Mouse (Mus musculus) adipose tissue, adult 10 weeks (tissue): ENCODE results near the gene Gm3033. TPM values are rescaled to one million over a fixed set of nuclear protein-coding genes. Genes with fewer than 3 reads are reported as not detected.

Experiments used
- polyA plus RNA-seq: library from polyadenylated mRNA; stranded (reverse); fragments of 350-450 nt; fragmentation: Illumina TruSeq; extraction: RNeasy Lipid Tissue Mini Kit (QIAGEN cat#74804); gene quantifications from one replicate; pipeline ENCODE4 v1.2.3, GENCODE M21; 2014; ENCODE audit warnings: low read depth, low replicate concordance

The Gm3033 gene
- polyA plus RNA-seq: not detected

DNA sequence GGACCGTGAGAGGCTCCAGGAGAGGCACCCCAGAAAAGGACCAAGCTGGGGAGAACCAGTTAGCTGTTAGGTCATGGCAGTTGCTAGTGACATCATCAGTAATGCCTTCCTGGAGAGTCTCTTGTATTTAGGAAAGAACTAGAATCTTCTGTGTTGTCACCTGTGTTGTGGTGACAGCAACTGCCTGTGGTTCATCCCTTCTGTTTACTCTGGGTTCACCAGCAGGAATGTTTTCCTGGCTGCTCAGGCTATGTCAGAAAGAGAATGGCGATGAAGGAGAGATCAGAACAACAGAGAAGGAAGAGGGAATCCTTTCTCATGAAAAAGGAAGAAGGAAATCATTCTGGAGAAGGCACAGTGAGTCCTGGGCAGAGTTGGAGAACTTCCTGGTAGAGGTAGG is at the start of gene Gm3033:
TSS of gene Gm3033 (plus strand) at position 301 of the 400 bp plus-strand sequence.

DNA sequence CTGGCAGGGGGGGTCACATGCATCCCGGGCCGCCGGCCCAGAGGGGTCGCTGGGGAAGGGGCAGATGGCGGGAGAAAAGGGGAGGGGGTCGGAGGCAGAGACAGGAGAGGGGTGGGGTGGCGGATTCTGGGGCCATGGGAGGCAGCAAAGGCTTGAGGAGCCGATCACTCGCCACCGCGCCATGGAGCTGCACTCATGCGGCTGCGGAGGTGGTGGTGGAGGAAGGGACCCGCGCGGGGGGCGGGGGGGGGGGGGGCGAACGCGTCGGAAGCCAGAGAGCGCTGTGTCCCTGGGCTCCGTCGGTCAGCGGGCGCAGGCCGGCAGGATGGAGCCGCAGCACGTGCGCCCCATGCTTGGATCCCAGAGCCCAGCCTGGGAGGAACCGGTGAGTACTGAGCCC is 36.3 kb upstream of the Gm3033 start, which contains the start of gene Gm3002:
TSS of gene Gm3002 (plus strand) at position 301 of the 400 bp plus-strand sequence.

DNA sequence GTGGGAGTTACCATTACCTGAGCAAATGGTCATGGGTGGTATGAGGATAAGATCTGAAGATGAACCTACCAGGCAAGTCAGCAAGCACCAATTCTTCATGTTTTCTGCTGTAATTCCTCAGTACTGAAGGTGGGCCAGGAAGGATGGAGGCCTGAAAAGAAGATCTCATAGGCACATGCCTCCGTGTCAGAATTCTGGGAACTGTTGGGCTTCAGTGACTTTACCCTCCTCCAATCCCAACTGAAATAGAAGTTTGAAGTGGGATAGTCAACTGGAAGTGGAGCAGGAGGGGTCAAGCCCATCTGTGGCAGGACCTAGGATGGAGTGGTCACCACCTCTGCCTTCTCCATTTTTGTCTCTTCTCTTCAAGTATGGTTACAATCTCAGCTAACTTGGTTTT is 37.8 kb downstream of the Gm3033 start, which contains the start of gene Gm2916:
TSS of gene Gm2916 (plus strand) at position 301 of the 400 bp plus-strand sequence.

Other genes starting within 250 kb of the Gm3033 start
- not detected for gene Gm3012, start 211.7 kb upstream of the Gm3033 start, polyA plus RNA-seq
- gene Gm3020, start 194.2 kb upstream of the Gm3033 start, polyA plus RNA-seq: not detected
- not detected for gene Gm3043, start 157.5 kb upstream of the Gm3033 start, polyA plus RNA-seq
- not detected for gene Gm3002, start 36.2 kb upstream of the Gm3033 start, polyA plus RNA-seq
- 0.46 TPM for gene Gm2916, start 37.9 kb downstream of the Gm3033 start, polyA plus RNA-seq
- 0.41 TPM for gene Gm3029, start 85.5 kb downstream of the Gm3033 start, polyA plus RNA-seq
- not detected for gene Gm3095, start 117.3 kb downstream of the Gm3033 start, polyA plus RNA-seq
- 0.16 TPM for gene Gm3099, start 152.1 kb downstream of the Gm3033 start, polyA plus RNA-seq
- gene Gm5796, start 177.7 kb downstream of the Gm3033 start, polyA plus RNA-seq: not detected
- gene Gm3115, start 237.9 kb downstream of the Gm3033 start, polyA plus RNA-seq: not detected